Mouse (Mus musculus) testis, adult 2 months (tissue): Measurements from ENCODE around the gene Speer4c. TPM values are rescaled to one million over a fixed set of nuclear protein-coding genes. Genes with fewer than 3 reads are reported as not detected.
"Not testable (repeated sequence)": the region's sequence is repeated elsewhere in the genome, so short reads cannot be mapped to it uniquely, and the experiment has no call there.

Experiments used
- H3K27ac ChIP-seq: fragments of 200-500 bp; 2 replicates; pipeline ENCODE4 v1.5.1; 2012; ENCODE audit warnings: low read depth, low read length; ENCODE audit not compliant: control insufficient read depth, insufficient read depth
- H3K27me3 ChIP-seq: fragments of 200-500 bp; 2 replicates; pipeline ENCODE4 v1.6.1; 2012; ENCODE audit warnings: mild to moderate bottlenecking, low read length, moderate library complexity; ENCODE audit not compliant: control insufficient read depth, insufficient read depth
- H3K36me3 ChIP-seq: fragments of 200-500 bp; 2 replicates; pipeline ENCODE4 v1.6.1; 2012; ENCODE audit warnings: mild to moderate bottlenecking, low read length; ENCODE audit not compliant: control insufficient read depth, insufficient read depth
- H3K4me1 ChIP-seq: fragments of 200-500 bp; 2 replicates; pipeline ENCODE4 v1.6.1; 2012; ENCODE audit warnings: low read length; ENCODE audit not compliant: control insufficient read depth, insufficient read depth
- H3K4me3 ChIP-seq: fragments of 200-500 bp; 2 replicates; pipeline ENCODE4 v1.5.1; 2012; ENCODE audit warnings: low read depth, mild to moderate bottlenecking, low read length, moderate library complexity, mixed read lengths; ENCODE audit not compliant: control insufficient read depth
- polyA plus RNA-seq: library from polyadenylated mRNA; depleted of rRNA; stranded (reverse); fragments of >200 nt; gene quantifications from 2 replicates; pipeline ENCODE4 v1.2.3, GENCODE M21; 2012; rRNA removed

Speer4c gene
- polyA plus RNA-seq, 1 experiment = 9.7 TPM

DNA sequence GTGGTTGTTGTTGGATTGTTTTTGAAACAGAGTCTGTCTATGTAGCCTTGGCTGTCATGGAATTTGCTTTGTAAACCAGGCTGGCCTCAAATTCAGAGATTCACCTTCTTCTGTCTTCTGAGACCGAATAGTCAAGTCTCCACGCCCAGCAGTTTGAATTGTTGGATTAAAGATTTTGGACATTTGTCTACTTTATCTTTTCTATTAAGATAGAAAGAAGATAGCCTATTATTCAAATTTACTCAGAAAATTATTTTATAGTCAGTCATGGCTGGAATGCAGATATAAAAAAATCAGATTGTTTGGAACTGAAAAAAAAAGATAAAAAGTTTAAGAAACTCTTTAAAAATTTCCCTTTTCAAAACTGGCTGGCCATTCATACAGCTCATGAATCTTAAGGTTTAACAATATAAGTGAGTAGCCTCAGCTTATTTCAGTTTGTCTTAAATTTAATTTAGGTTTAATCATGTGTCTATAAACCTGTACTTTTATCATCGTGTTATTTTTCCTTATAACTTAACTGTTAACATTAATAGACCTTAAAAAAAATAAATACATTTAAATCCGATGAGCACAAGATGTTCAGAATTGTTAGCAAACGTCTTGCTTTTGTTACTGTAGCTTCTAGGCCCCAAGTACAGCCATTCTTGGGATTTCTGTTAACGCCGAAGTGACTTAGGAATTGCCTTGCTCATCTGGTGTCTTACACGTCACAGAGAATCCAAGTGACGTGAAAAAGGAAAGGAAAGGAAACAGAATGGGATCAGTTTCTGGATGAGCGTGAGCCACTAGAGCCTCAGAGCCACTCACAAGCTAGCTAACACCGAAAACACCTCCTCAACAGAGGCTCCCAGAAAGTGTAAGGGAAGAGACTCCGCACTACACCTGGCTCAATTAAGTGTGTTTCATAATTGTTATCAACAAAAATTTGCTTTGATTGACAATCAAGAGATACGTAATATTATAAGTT lies 33.8 kb downstream of the Speer4c start:
- not testable (repeated sequence) for H3K4me1 ChIP-seq, H3K36me3 ChIP-seq, H3K27ac ChIP-seq, H3K27me3 ChIP-seq, H3K4me3 ChIP-seq

DNA sequence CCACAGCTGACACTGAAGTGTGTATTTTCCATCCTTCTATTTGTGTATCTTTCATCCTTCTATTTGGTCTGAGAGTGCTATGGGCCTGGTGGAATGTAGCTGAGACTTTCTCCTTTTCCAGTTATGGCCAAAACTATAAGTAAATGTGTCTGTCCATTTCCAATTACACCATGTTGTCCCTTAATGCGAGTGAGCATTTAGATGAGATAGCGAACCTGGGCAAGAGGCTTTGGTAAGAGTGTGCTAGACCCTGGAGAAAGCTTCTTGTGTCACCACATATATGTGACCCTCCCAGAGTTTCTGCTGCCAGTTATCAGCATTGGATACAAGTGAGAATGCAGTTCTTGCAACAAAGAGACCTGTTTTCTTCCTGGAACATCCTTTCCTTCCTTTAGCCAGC lies 35.2 kb downstream of the Speer4c start:
- not testable (repeated sequence) for H3K4me3 ChIP-seq, H3K27ac ChIP-seq, H3K27me3 ChIP-seq, H3K4me1 ChIP-seq, H3K36me3 ChIP-seq

DNA sequence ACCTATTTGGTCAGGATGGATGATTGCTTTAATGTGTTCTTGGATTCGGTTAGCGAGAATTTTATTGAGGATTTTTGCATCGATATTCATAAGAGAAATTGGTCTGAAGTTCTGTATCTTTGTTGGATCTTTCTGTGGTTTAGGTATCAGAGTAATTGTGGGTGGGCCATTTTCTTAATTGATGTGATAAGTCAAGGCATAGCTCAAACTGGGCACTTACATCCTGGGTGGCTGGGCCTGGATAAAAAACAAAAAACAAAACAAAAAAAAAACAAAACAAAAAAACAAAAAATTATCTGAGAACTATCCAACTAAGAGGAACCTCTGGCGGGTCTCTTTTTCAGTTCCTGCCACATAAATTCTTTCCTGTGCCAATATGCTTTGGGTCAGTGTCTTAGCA lies 36.3 kb downstream of the Speer4c start:
- not testable (repeated sequence) for H3K36me3 ChIP-seq, H3K4me1 ChIP-seq, H3K27me3 ChIP-seq, H3K27ac ChIP-seq, H3K4me3 ChIP-seq

DNA sequence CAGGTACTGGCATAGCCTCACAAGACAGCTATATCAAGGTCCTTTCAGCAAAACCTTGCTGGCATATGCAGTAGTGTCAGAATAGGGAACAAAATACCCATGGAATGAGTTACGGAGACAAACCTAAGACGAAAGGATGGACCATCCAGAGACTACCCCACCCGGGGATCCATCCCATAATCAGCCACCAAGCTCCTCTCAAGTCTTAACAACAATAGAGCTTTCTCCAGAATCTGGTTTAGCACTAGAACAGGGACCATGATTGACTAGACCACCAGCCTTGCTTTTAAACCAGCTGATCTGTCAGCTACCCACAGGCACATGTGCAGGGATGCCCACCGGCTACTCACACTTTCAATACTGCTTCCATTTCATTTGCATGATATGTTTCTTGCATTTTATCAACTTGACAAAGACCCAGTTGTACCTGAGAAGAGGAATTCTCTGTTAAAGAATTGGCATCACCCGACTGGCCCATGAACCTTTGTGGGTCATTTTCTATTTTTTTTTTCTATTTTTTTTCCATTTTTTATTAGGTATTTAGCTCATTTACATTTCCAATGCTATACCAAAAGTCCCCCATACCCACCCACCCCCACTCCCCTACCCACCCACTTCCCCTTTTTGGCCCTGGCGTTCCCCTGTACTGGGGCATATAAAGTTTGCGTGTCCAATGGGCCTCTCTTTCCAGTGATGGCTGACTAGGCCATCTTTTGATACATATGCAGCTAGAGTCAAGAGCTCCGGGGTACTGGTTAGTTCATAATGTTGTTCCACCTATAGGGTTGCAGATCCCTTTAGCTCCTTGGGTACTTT lies 39.4 kb downstream of the Speer4c start:
- not testable (repeated sequence) for H3K27ac ChIP-seq, H3K36me3 ChIP-seq, H3K4me3 ChIP-seq, H3K4me1 ChIP-seq, H3K27me3 ChIP-seq

- not testable (repeated sequence) for H3K36me3 ChIP-seq, H3K27me3 ChIP-seq, H3K27ac ChIP-seq, H3K4me3 ChIP-seq, H3K4me1 ChIP-seq
Observed at GRCm38 (mm10) chr5:15673989-15674388, 40.1 kb downstream of the Speer4c start.

GRCm38 (mm10) chr5:15670789-15671188 lies 43.3 kb downstream of the Speer4c start:
- not testable (repeated sequence) for H3K27me3 ChIP-seq, H3K27ac ChIP-seq, H3K4me1 ChIP-seq, H3K4me3 ChIP-seq, H3K36me3 ChIP-seq

- not testable (repeated sequence) for H3K36me3 ChIP-seq, H3K27ac ChIP-seq, H3K4me3 ChIP-seq, H3K27me3 ChIP-seq, H3K4me1 ChIP-seq
Observed at GRCm38 (mm10) chr5:15663847-15664246, 50.2 kb downstream of the Speer4c start.

Other genes starting within 250 kb of the Speer4c start
- gene Gm21149, start 237.7 kb downstream of the Speer4c start, polyA plus RNA-seq = 9.8 and 15.2 TPM in 2 replicates
- gene Gm21190, start 185.0 kb downstream of the Speer4c start, polyA plus RNA-seq = 3.3 and 5.0 TPM in 2 replicates
- gene Gm21083, start 136.9 kb downstream of the Speer4c start, polyA plus RNA-seq = 5.2 and 7.5 TPM in 2 replicates
- gene Speer4d, start 95.2 kb downstream of the Speer4c start, polyA plus RNA-seq = 0.93 and 1.6 TPM in 2 replicates
- gene 4930572O03Rik, start 57.2 kb downstream of the Speer4c start, polyA plus RNA-seq = 0.69 and 1.0 TPM in 2 replicates
- 1.4 and 1.5 TPM in 2 replicates for gene Cacna2d1, start 220.4 kb upstream of the Speer4c start, polyA plus RNA-seq